8 mouse cellular contexts compared by ENCODE assay signal in the genomic region with DNA sequence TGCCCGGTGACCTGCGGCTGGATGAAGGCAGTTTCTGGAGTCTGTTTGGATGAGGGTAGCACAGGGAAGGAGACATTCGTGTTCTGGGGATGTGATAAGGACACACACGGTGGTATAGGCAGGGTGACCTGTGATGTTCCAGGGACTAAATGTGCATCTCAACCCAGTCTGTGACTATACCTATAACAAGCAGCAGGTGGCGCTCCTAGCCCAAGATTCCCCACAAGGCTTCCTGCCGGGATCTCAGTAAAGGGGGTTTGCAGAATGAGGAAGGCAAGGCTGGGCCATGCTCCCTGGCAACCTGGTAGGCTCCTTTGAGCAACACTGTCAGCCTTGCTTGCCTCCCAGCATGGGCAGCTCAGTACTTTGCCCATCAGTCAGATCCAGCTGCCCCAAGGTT. TPM values are rescaled to one million over a fixed set of nuclear protein-coding genes. Genes with fewer than 3 reads are reported as not detected.
DNase-seq lines count a peak whose midpoint lies in the region; ATAC-seq and TF ChIP-seq lines count a peak whose summit lies in the region.

No protein-coding gene starts in this region.

- H3K27ac ChIP-seq in heart, embryonic 11.5 days (ENCODE audit: low read depth, low read length) = no peak overlapping the region
- no peak overlapping the region for H3K27ac ChIP-seq in gastrocnemius, adult 2 months
- no peak overlapping the region for H3K27ac ChIP-seq in kidney, adult 2 months (ENCODE audit: insufficient read depth, low read depth, low read length)
- H3K27ac ChIP-seq in limb, embryonic 14.5 days (replicated peaks; ENCODE audit: low read depth, low read length) = no peak overlapping the region

- intact Hi-C loops in gastrocnemius, adult 2 months (cut with DNase I) = loop anchor here (1.0 to 2.0 kb wide), 3 partner anchors 88 to 157 kb away; no protein-coding TSS in a partner anchor

- DNase-seq in heart, adult 18-20 months = peak; percentile 84 to 95
- DNase-seq in cerebellum, postnatal 10 days = peak; percentile 93 to 94
- DNase-seq in gastrocnemius, adult 2 months = peak; percentile 84
- peak; percentile 79 for DNase-seq in kidney, adult 2 months
- DNase-seq in limb, embryonic 14.5 days (ENCODE audit: low spot score) = peak; percentile 85
- DNase-seq in spleen, postnatal 36 days (ENCODE audit: low spot score in 2 of 2) = peak; percentile 54 to 68

- no peak for TF ChIP-seq POLR2A in kidney, adult 2 months (IDR thresholded peaks at IDR 0.05; ENCODE audit: low read depth, low read length)
- no peak for TF ChIP-seq POLR2A in limb, embryonic 14.5 days (IDR thresholded peaks at IDR 0.05; ENCODE audit: borderline replicate concordance, extremely low read depth, insufficient read depth, insufficient read length)

- ATAC-seq in heart, embryonic 11.5 days (replicated peaks; ENCODE audit: insufficient number of reproducible peaks, low FRiP score, low TSS enrichment) = no peak
- ATAC-seq in limb, embryonic 14.5 days (ENCODE audit: low FRiP score, low read depth) = peak; percentile 34; the same call in 1 of the 2 replicates
- peak; percentile 48 for ATAC-seq in monocyte, adult 5-6 weeks (replicated peaks; ENCODE audit: insufficient number of reproducible peaks, low FRiP score, low TSS enrichment, poor library complexity, severe bottlenecking)

- peaks cover 8% of the 10 kb centered on the region; the same call in 1 of the 2 replicates for H3K27me3 ChIP-seq in heart, embryonic 11.5 days (ENCODE audit: control insufficient read depth, insufficient read depth, low read length)
- no peaks in the 10 kb centered on the region for H3K27me3 ChIP-seq in kidney, adult 2 months (replicated peaks; ENCODE audit: control insufficient read depth, insufficient read depth, low read length)
- no peaks in the 10 kb centered on the region for H3K27me3 ChIP-seq in limb, embryonic 14.5 days (ENCODE audit: control insufficient read depth, insufficient read depth, low read length)

- H3K4me2 ChIP-seq in heart, embryonic 11.5 days = no peak overlapping the region
- H3K4me2 ChIP-seq in limb, embryonic 14.5 days (replicated peaks; ENCODE audit: low read depth, low read length, severe bottlenecking) = no peak overlapping the region

- H3K9ac ChIP-seq in heart, embryonic 11.5 days (ENCODE audit: low read depth, low read length) = no peak overlapping the region
- H3K9ac ChIP-seq in limb, embryonic 14.5 days (ENCODE audit: low read depth, low read length, severe bottlenecking) = no peak overlapping the region

- no peak overlapping the region for H3K4me3 ChIP-seq in heart, embryonic 11.5 days (ENCODE audit: low read depth, low read length)
- H3K4me3 ChIP-seq in gastrocnemius, adult 2 months = no peak overlapping the region
- no peak overlapping the region for H3K4me3 ChIP-seq in kidney, adult 2 months (ENCODE audit: insufficient read depth, low read depth, low read length)
- no peak overlapping the region for H3K4me3 ChIP-seq in limb, embryonic 14.5 days (replicated peaks; ENCODE audit: low read length)

- peaks cover 10% of the 10 kb centered on the region for H3K4me1 ChIP-seq in heart, embryonic 11.5 days (ENCODE audit: control insufficient read depth, insufficient read depth, low read length)
- H3K4me1 ChIP-seq in kidney, adult 2 months (ENCODE audit: control insufficient read depth, insufficient read depth, low read length) = no peaks in the 10 kb centered on the region
- peaks cover 9% of the 10 kb centered on the region for H3K4me1 ChIP-seq in limb, embryonic 14.5 days (ENCODE audit: control insufficient read depth, insufficient read depth, low read length)

- 6% methylated on average over 6 of the region's 6 CpGs for WGBS in heart, embryonic 11.5 days (ENCODE audit: insufficient replicate concordance)
- 11% methylated on average over 6 of the region's 6 CpGs for WGBS in kidney, adult 2 months
- WGBS in limb, embryonic 14.5 days = 8% methylated on average over 6 of the region's 6 CpGs

- no peaks in the 10 kb centered on the region for H3K9me3 ChIP-seq in heart, embryonic 11.5 days (replicated peaks; ENCODE audit: control insufficient read depth, low read length)
- H3K9me3 ChIP-seq in limb, embryonic 14.5 days (ENCODE audit: control insufficient read depth, low read length) = no peaks in the 10 kb centered on the region

- no peaks in the 10 kb centered on the region for H3K36me3 ChIP-seq in heart, embryonic 11.5 days (ENCODE audit: control insufficient read depth, insufficient read depth, low read length)
- H3K36me3 ChIP-seq in kidney, adult 2 months (ENCODE audit: control insufficient read depth, insufficient read depth, low read length) = no peaks in the 10 kb centered on the region
- H3K36me3 ChIP-seq in limb, embryonic 14.5 days (ENCODE audit: control insufficient read depth, insufficient read depth, low read length) = no peaks in the 10 kb centered on the region

- peak; percentile 88 for TF ChIP-seq CTCF in gastrocnemius, adult 2 months (IDR thresholded peaks at IDR 0.05)
- peak; percentile 95 for TF ChIP-seq CTCF in kidney, adult 2 months (conservative IDR thresholded peaks at IDR 0.05; ENCODE audit: insufficient read depth, insufficient read length, low read depth, low read length)

RNA-seq across cellular contexts. Expression of gene Sdc3, which starts 2.2 kb away (rescaled TPM):
- 10 to 100 TPM; 37.1 to 38.2 TPM for total RNA-seq in heart, adult 18-20 months (2021)
- 11.6 and 16.9 TPM in 2 replicates for polyA plus RNA-seq in heart, embryonic 11.5 days (2014; fragmentation: Nextera tagmentation; extraction: Ambion mirVana)
- 10 to 100 TPM in 1 of 2 experiments, 1 to 10 TPM in 1; 8.5 to 12.5 TPM for total RNA-seq in gastrocnemius, adult 2 months (2021)
- polyA plus RNA-seq in kidney, adult 2 months (2012; rRNA removed) = 27.1 and 45.3 TPM in 2 replicates
- polyA plus RNA-seq in limb, embryonic 14.5 days (2012; rRNA removed) = 89.5 and 146 TPM in 2 replicates
- 35.4 and 41.1 TPM in 2 replicates for polyA plus RNA-seq in limb, embryonic 14.5 days (2014; fragmentation: Nextera tagmentation; extraction: Ambion mirVana)
- 16.3 to 46.3 TPM (median 22.3 TPM) in 3 replicates for total RNA-seq in monocyte, adult 5-6 weeks (2017)
